Mouse (Mus musculus): ENCODE measurements at regions not wholly inside any gene's neighbourhood (a gene's known extent, or its start where the extent isn't known, plus 50 kb on each side); places are given as distances from the start of the nearest gene placed in this dataset.

DNA sequence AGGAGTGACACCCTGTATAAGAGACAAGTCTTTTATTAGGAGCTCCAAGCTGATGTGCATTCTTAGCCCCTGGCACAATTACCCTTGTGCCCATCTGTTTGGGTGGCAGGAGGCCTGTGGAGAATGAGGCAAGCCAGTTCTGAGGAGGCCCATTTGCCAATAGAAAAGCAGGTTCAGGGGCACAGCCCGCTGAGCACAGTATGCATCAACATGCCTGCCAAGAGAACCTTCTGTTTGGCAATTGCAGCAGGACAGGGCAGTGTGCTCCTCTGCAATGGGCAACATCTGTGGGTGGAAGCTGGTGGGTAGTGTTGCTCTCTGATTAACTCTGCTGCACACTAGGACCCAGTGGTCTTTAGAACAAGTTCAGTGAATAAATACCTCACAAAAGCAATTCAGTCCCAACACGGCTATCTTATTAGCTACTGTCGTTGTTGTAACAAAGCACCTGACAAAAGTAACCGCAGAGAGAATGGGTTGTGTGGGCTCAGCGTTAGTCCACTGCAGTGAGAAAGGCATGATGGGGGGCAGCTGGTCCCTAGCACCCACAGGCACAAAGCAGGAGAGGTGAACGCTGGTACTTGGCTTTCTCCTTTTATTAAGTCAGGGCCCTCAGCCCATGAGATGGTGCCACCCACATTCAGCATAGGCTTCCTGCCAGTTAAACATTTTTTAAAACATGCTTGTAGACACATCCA is 187.3 kb upstream of the Tas2r119 start:
- TF ChIP-seq TBP (IDR thresholded peaks at IDR 0.05; ENCODE audit: low read depth, low read length): no peak
- TF ChIP-seq EP300 (IDR thresholded peaks at IDR 0.05; ENCODE audit: low read depth in 1 of 2, low read length in 2 of 2): no peak
- no peak for TF ChIP-seq MXI1 (IDR thresholded peaks at IDR 0.05; ENCODE audit: low read depth, low read length)
- no peak for TF ChIP-seq TCF12 (IDR thresholded peaks at IDR 0.05; ENCODE audit: low read depth, low read length)
- no peak for TF ChIP-seq MYB (IDR thresholded peaks at IDR 0.05; ENCODE audit: low read depth, low read length)
- no peak for TF ChIP-seq TAL1 (IDR thresholded peaks at IDR 0.05; ENCODE audit: low read length)
- no peak for TF ChIP-seq ZNF384 (IDR thresholded peaks at IDR 0.05; ENCODE audit: low read depth, low read length)
- no peak for TF ChIP-seq E2F4 (IDR thresholded peaks at IDR 0.05; ENCODE audit: borderline replicate concordance, low read depth, low read length)
- TF ChIP-seq USF1 (IDR thresholded peaks at IDR 0.05; ENCODE audit: low read depth, low read length): no peak
- TF ChIP-seq HCFC1 (IDR thresholded peaks at IDR 0.05; ENCODE audit: low read depth, low read length): no peak
- TF ChIP-seq USF2 (IDR thresholded peaks at IDR 0.05; ENCODE audit: borderline replicate concordance in 1 of 2, insufficient read depth in 1 of 2, low read depth in 1 of 2, low read length in 2 of 2): no peak
- no peak for TF ChIP-seq NRF1 (IDR thresholded peaks at IDR 0.05; ENCODE audit: insufficient read depth, low read depth, low read length, poor library complexity, severe bottlenecking)
- no peak for TF ChIP-seq ZKSCAN1 (IDR thresholded peaks at IDR 0.05; ENCODE audit: low read depth, low read length)
- no peak for TF ChIP-seq BHLHE40 (IDR thresholded peaks at IDR 0.05; ENCODE audit: borderline replicate concordance, low read depth, low read length)
- TF ChIP-seq SIN3A (IDR thresholded peaks at IDR 0.05; ENCODE audit: low read length): no peak
- TF ChIP-seq CHD2 (IDR thresholded peaks at IDR 0.05; ENCODE audit: low read length): no peak
- H3K4me1 ChIP-seq (ENCODE audit: control insufficient read depth in 1 of 2, insufficient read depth in 2 of 2, low read length in 2 of 2): no peaks in the 10 kb centered on the region
- no peaks in the 10 kb centered on the region for H3K79me2 ChIP-seq (ENCODE audit: control insufficient read depth, insufficient read depth, low read length, poor library complexity)
- no peaks in the 10 kb centered on the region for H3K27me3 ChIP-seq (ENCODE audit: control insufficient read depth in 1 of 2, insufficient read depth in 2 of 2, low read length in 2 of 2)
- no peak overlapping the region for H3K4me3 ChIP-seq (ENCODE audit: control insufficient read depth in 1 of 2, insufficient read depth in 1 of 2, low read depth in 2 of 2, low read length in 2 of 2)
- DNase-seq (ENCODE audit: low read depth, low spot score): no peak
- no peaks in the 10 kb centered on the region for H3K36me3 ChIP-seq (ENCODE audit: control insufficient read depth in 1 of 2, insufficient read depth in 2 of 2, low read length in 2 of 2)
- H3K9ac ChIP-seq (ENCODE audit: control insufficient read depth, low read depth, low read length, poor library complexity, severe bottlenecking): no peak overlapping the region
- H3K27ac ChIP-seq (ENCODE audit: control insufficient read depth, low read depth, low read length): no peak overlapping the region
- no peaks in the 10 kb centered on the region for H3K9me3 ChIP-seq (replicated peaks; ENCODE audit: insufficient read depth, low read length)

GRCm38 (mm10) chr15:31997996-31998395 is 179.1 kb upstream of the Tas2r119 start:
- Histone ChIP-seq H3K9me3 (replicated peaks; ENCODE audit: insufficient read depth, low read length) (no peaks in the 10 kb centered on the region), H3K79me2 (ENCODE audit: control insufficient read depth, insufficient read depth, low read length, poor library complexity) (no peaks in the 10 kb centered on the region), H3K4me1 (ENCODE audit: control insufficient read depth in 1 of 2, insufficient read depth in 2 of 2, low read length in 2 of 2) (no peaks in the 10 kb centered on the region), H3K27me3 (ENCODE audit: control insufficient read depth in 1 of 2, insufficient read depth in 2 of 2, low read length in 2 of 2) (no peaks in the 10 kb centered on the region), H3K36me3 (ENCODE audit: control insufficient read depth in 1 of 2, insufficient read depth in 2 of 2, low read length in 2 of 2) (no peaks in the 10 kb centered on the region), H3K27ac (ENCODE audit: control insufficient read depth, low read depth, low read length) (no peak overlapping the region), H3K4me3 (ENCODE audit: control insufficient read depth in 1 of 2, insufficient read depth in 1 of 2, low read depth in 2 of 2, low read length in 2 of 2) (no peak overlapping the region), H3K9ac (ENCODE audit: control insufficient read depth, low read depth, low read length, poor library complexity, severe bottlenecking) (no peak overlapping the region)
- no peak for DNase-seq (ENCODE audit: low read depth, low spot score)
- TF ChIP-seq SIN3A (IDR thresholded peaks at IDR 0.05; ENCODE audit: low read length) (no peak), RAD21 (IDR thresholded peaks at IDR 0.05; ENCODE audit: low read depth, low read length) (no peak), POLR2AphosphoS5 (IDR thresholded peaks at IDR 0.05; ENCODE audit: borderline replicate concordance, low read depth, low read length) (no peak), ZC3H11A (IDR thresholded peaks at IDR 0.05; ENCODE audit: low read depth, low read length) (no peak), MAX (IDR thresholded peaks at IDR 0.05; ENCODE audit: low read length) (no peak), HCFC1 (IDR thresholded peaks at IDR 0.05; ENCODE audit: low read depth, low read length) (no peak), ETS1 (IDR thresholded peaks at IDR 0.05; ENCODE audit: low read depth, low read length) (no peak), BHLHE40 (IDR thresholded peaks at IDR 0.05; ENCODE audit: borderline replicate concordance, low read depth, low read length) (no peak), CTCF (IDR thresholded peaks at IDR 0.05 in 2 of 3, conservative IDR thresholded peaks at IDR 0.05 in 1 of 3; ENCODE audit: control insufficient read depth in 1 of 3, insufficient read depth in 1 of 3, low read depth in 2 of 3, low read length in 3 of 3, poor library complexity in 1 of 3, severe bottlenecking in 1 of 3) (no peak), GATA1 (IDR thresholded peaks at IDR 0.05; ENCODE audit: low read depth, low read length) (no peak), CHD1 (IDR thresholded peaks at IDR 0.05; ENCODE audit: low read depth, low read length) (no peak), USF2 (IDR thresholded peaks at IDR 0.05; ENCODE audit: borderline replicate concordance in 1 of 2, insufficient read depth in 1 of 2, low read depth in 1 of 2, low read length in 2 of 2) (no peak), ZMIZ1 (IDR thresholded peaks at IDR 0.05; ENCODE audit: low read depth, low read length) (no peak), E2F4 (IDR thresholded peaks at IDR 0.05; ENCODE audit: borderline replicate concordance, low read depth, low read length) (no peak), RCOR1 (IDR thresholded peaks at IDR 0.05; ENCODE audit: low read depth, low read length) (no peak), EP300 (IDR thresholded peaks at IDR 0.05; ENCODE audit: low read depth in 1 of 2, low read length in 2 of 2) (no peak), POLR2AphosphoS2 (IDR thresholded peaks at IDR 0.05; ENCODE audit: low read length) (no peak), MEF2A (IDR thresholded peaks at IDR 0.05; ENCODE audit: extremely low read depth, insufficient replicate concordance, low read depth, low read length, poor library complexity, severe bottlenecking) (no peak), MYB (IDR thresholded peaks at IDR 0.05; ENCODE audit: low read depth, low read length) (no peak), UBTF (IDR thresholded peaks at IDR 0.05; ENCODE audit: borderline replicate concordance, insufficient read depth, low read depth, low read length) (no peak)
